Mouse (Mus musculus) v-Abl transformed pro-B cells (cell line): ENCODE results near the gene Chmp1a.

Experiments
- in situ Hi-C, 2 experiments: fragments of 400-800 bp; cut with MboI; formaldehyde crosslinking; loops; one replicate each; pipeline ENCODE4 v1.15.1; 2025; ENCODE audit not compliant: unreplicated experiment in 2 of 2

Gene Chmp1a

DNA sequence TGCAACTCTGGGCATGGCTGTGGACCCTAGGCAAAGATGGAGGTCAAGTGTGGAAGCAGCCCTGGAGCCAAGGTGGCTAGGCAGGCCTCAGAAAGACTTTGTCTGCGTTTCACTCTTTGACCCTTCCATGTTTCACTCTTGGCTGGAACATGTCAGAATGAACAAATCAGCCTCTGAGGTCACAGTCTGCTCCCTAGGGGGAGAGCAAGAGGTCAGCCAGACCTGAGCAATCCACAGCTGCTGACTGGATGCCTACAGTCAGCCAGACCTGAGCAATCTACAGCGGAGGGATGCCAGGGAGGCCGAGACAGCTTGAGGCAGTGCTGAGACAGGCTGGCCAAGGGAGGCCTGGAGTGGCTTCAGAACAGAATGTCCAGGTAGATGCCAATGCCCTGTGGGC, 31.2 kb downstream of the Chmp1a start:
- in situ Hi-C loops = no loop called here

DNA sequence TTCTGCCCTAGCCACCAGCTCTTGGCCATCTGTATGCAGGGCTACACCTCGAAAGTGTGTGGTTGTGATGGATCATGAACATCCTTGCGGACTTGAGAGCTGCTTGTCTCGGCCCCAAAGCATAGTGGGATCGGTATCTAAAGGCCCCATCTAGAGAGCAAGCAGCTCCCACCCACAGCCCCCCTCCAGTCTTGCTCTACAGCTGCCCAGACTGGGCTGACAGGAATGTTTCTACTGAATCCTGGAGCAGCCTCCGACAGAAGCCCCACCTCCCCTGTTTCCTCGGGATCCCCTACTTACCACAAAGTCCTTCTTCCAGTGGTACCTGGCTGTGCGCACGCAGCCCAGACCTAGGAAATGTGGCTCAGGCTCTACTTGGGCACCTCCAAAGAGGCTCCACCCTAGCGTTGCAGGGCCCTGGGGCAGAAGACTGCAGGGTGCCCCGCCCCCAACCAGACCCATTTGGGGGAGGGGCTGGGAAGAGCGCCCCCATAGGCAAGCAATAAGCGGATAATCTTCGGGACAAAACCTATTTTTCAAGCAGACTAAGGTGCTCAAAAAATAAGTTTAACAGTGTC, 54.6 kb downstream of the Chmp1a start, which contains the start of gene Sult5a1:
TSS of gene Sult5a1 (minus strand) at position 428 of the 578 bp plus-strand sequence.
- in situ Hi-C loops = no loop called here

DNA sequence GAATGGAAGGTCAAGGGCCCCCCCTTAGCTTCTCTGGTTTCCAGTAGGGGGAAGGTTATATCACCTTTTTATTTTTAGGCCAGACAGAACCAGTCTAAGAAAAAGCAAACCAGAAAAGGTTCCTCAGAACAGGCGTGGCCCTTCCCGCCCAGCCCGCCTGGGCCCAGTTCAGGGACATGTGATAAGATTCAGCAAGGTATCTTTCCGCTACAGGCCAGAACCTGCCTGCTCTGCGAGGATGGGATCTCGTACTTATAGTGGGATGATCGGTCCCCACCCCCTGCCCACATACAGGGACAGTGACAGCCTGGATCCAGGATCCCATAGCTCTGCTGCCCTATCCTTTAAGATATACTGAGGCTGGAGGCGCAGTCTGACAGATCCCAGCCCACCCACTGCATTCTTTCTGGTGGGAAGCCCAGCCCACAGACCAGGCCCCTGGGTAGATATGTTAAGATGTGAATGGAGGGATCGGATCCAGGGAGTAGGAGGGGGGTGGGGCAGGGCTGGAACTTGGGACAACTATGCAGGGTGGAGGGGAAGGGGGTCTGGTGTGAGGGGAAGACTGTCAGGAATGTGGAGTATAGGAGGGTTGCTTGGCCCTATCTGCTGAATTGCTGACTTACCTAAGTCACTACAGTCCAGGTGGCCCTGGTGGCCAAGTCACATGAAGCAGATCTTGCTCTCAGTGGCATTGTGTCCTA, 56.3 kb downstream of the Chmp1a start:
- in situ Hi-C loops = no loop called here

- in situ Hi-C loops = no loop called here
Measured at GRCm38 (mm10) chr8:123155177-123155576, 57.4 kb downstream of the Chmp1a start.
